Mouse (Mus musculus) NIH3T3 (cell line): ENCODE results near the gene Xpo5.
A peak's percentile ranks its signal among the peaks of the same experiment; 100 is the strongest.

Experiments
- DNase-seq: peaks from one replicate; pipeline ENCODE4 v3.0.0-alpha.2; 2012; ENCODE audit warnings: low read depth

Xpo5 gene

DNA sequence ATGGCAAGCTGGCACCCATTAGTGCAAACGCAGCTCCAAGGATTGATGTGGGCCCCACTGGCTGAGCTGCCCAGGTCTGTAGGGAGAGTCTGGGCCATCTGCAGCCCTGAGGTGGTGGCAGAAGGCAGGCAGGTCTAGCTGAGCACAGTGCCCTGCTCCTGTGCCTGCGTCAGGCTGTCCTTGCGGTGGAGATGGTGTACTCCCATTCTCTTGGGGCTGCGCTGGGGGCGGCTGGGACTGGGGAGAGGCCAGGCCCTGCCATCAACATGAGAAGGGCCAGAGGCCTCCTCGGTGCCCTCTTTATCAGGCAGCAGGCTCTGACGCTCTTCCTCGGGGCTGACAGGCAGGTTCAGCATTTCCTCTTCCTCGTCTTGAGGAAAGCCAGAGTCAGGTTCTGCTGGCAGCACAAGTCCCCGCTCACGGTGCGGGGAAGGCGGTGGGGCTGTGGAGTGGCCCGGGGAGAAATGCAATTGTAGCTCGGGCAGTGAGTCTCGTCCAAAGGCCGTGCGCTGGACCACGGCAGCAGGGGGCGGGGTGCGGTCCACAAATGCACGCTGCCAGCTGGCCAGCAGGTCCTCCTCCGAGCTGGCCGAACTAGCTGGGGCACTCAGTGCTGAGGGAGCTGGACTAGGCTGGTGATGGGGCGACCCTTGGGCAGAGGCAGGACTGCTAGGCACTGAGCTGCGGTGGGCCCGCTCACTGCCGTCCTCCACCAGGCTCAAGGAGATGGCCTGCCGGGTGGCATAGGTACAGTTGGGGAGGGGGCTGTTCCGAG is 55.9 kb downstream of the Xpo5 start:
- no peak for DNase-seq

DNA sequence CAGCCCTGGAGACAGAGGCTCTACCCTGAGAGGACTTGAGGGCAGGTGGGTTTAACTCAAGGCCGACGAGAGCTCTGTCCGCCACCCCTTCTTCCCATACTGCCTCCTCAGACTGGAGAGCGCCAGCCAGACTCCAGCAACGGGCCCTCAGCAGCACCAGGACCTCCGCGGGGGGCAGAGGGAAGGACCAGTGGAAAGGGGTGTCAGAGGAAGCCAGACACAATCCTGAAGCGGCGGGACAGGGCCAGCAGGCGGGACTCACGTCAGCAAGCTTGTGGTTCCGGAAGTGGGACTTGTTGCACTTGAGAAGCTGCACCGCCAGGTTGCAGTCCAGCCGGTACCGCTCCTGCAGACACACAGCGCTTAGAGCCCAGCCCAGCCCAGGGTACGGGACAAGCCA is 57.1 kb downstream of the Xpo5 start:
- DNase-seq = no peak

DNA sequence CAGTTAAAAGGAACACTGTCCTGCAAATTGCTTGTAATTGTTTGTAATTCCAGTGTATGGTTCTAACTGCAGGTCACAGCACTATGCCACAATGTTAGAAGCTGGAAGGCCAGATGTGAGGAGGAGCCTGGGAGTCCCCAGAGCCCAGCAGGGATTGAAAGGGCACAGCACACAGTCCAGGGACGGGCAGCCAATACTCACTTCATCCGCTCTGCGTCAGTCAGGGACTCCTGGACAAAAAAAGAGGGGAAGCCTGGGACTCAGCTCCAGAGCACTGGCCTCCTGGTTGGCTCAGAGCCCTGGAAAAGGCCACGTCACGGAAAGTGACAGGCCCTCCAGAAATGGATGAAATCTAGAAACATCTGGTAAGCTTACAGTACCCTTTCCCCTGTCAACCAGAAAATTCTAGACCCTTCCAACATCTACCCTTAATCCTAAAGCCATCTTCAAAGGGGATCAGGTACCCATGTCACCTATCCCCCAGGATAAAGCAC is 59.7 kb downstream of the Xpo5 start:
- DNase-seq = no peak

GRCm38 (mm10) chr17:46265502-46265901 is 62.9 kb downstream of the Xpo5 start:
- no peak for DNase-seq

GRCm38 (mm10) chr17:46265918-46266618 is 63.5 kb downstream of the Xpo5 start:
- peak; percentile 94 for DNase-seq

- no peak for DNase-seq
Measured at GRCm38 (mm10) chr17:46266986-46267385, 64.4 kb downstream of the Xpo5 start.

- no peak for DNase-seq
Measured at GRCm38 (mm10) chr17:46267511-46267910, 64.9 kb downstream of the Xpo5 start.

DNA sequence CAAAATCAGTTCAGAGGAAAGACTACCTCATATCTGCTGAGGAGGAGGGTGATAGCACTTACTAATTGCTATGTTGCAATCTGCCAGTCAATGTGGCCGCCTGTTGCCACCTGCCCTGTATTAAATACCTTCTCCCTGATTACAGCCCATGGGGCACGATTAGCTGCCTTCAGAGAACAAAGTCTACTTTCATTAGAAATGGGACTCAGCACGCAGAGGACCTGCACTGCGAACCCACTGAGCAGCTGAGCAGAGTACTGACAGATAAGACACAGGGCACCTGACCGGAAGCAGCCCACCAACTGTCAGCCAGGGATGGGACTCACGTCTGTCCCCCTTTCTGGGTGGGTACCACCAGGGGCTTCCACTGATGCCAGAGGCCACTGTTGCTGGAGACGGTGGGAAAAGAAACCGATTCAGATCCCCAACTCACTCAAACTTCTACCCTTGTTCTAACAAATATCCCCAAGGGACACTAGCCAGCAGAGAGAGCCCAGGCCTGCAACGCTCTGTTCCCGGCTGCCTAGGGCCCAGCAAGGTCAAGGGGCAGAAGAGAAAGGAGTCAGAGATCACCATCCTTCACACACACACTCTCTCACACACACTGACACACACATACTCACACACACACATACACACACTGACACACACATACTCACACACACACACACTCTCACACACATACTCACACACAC is 65.6 kb downstream of the Xpo5 start:
- DNase-seq = no peak

DNA sequence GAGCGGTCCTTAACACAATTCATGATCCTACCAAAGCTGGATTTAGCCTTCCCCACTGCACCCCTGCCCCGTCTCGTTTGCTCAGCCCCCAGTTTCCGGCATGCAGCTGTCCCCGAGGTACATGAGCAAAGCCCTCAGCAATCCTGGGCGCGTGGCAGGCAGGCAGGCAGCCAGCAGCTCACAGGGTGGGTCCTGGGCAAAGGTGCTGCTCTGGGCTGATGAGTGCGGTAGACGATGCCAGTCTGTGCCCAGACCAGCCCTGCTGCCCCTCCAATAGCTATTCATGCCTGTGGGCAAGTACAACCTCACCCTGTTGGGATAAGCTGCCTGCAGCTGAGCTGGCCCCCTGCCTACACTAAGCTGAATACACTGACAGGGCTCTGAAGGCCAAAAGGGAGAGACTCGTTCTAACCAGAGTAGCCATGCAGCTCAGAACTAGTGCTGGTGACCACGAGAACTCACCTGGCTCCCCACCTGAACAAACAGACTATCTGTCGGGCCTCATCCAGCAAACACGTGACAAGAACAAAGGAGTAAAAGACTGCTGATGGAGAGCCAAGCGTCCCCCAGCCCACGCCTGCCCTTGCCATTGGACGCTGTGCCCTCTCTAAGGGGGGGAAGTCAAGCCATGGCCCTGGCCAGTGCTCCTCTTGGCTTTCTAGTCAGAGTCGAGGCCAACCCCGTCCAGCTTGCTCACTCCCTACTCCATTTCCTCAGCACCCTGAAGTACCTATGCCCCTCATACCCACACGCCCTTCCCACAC is 67.4 kb downstream of the Xpo5 start:
- DNase-seq = peak; percentile 59

- no peak for DNase-seq
Measured at GRCm38 (mm10) chr17:46272058-46272457, 69.5 kb downstream of the Xpo5 start.

GRCm38 (mm10) chr17:46272675-46273074 is 70.1 kb downstream of the Xpo5 start:
- DNase-seq = no peak

DNA sequence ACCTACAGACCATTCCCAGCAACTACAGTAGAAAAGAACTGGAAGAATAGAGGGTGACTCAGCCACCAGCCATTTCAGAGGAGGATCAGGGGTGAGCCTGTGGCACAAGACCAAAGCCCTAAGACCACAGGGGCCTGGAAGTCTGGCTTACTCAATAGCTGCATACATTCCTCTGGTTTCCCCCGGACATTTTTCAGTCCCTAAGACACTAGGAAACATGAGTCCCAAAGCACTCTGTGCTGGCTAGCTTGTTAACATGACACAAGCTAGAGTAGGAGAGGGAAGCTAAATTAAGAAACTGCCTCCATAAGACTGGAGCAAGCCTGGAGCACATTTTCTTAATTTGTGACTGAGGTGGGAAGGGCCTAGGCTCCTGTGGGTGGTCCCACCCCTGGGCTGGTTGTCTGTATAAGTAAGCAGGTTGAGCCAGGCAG is 71.2 kb downstream of the Xpo5 start:
- DNase-seq = peak; percentile 92

- peak; percentile 58 for DNase-seq
Measured at GRCm38 (mm10) chr17:46274465-46274864, 71.9 kb downstream of the Xpo5 start.

DNA sequence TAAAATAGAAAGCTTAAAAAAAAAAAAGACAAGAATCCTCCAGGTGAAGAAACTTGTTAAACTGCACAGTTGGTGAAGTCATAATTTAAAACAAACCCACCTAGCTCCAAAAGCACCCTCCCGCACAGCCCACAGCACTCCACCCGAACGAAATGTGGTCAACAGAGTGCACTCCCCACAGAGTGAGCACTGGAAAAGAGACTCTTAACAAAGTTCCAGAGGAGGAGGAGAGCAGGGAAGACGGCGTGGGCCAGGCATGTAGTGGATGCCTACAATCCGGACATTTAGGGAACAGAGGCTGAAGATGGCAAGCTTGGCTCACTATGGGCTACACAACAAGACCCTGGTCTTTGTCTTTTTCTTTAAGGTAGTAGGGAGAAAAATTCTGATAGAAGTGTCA is 72.5 kb downstream of the Xpo5 start:
- no peak for DNase-seq

DNA sequence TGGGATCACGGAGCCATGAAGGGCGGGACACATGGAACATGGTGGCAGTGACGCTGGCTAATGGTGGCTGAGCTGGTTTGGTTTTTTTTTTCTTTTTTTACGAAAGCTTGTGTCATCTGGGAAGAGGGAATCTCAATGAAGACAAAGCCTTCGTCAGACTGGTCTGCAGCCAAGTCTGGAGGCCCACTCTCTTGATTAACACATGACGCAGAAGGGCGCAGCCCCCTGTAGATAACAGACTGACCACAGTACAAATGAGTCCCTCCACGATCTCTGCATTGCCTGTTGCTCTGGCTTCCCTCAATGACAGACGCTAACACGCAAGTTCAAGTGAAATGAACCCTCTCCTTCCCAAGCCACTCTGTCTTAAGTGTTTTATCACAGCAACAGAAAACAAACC is 72.9 kb downstream of the Xpo5 start:
- peak; percentile 60 for DNase-seq

- DNase-seq = peak; percentile 92
Measured at GRCm38 (mm10) chr17:46277586-46277985, 75.0 kb downstream of the Xpo5 start.

DNA sequence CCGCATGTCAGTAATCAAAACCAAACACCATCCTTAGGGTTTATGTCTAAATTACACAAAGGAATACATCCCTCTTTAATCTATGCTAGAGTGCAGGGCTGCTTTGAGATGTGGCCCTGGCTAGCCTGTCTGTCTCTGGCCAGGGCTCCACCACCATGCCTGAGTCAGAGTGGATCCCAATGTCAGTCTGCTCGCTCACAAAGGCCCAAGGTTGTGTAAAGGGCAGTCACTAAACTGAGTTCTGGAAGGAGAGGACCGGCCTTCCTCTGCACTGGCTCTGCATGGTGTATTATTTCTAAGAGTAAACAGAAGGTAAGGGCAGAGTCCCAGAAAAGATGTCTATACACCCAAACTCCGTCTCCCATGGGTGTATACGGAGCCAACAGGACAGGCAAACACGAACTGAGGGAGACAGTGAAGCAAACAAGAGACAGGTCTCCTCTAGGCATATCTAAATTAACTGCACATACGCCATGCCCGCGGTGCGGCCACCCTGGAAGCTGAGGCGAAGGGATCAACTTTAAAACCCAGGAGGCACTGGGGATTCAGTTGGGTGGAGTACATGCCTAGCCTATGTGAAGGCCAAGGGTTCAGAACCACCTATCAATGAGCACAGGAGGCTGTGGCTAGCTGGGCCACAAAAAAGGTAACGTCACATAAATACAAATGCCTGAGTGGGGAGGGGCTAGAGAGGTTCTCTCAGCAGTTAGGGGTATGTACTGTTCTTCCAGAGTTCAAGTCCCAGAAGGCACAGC is 75.6 kb downstream of the Xpo5 start:
- no peak for DNase-seq

DNA sequence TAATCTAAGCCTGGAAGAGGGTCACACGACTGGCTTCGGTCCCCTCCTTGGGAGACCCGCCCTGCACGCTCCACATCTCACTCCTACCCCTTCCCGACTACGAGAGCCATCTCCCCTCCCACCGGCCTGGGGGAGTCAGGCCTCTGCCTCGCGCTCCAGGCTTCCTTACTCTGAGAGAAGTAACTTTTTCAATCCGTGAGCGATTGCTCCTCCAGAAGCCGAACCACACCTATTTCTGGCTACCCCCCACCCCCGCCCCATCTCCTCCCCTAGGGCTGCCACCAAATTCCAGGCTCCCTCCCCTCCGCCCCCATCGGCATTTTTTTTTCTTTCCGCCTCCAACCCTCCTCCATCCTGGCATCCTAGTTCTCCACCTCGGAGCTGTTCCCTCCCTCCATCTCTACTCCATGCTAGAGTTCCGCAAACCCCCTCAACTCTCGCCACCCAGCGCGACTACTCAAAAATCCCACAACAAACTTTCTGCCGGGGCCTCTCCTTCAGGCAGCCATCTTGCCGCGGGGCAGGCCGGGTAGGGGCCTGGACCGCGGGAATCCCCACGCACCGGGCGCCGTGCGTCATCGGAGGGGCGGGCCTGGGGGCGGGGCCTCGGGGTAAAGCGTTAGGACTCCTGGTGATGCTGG is 80.0 kb downstream of the Xpo5 start, which contains the start of gene Tjap1:
TSS of gene Tjap1 (minus strand) at position 544 of the 641 bp plus-strand sequence.
- DNase-seq = peak; percentile 96

DNA sequence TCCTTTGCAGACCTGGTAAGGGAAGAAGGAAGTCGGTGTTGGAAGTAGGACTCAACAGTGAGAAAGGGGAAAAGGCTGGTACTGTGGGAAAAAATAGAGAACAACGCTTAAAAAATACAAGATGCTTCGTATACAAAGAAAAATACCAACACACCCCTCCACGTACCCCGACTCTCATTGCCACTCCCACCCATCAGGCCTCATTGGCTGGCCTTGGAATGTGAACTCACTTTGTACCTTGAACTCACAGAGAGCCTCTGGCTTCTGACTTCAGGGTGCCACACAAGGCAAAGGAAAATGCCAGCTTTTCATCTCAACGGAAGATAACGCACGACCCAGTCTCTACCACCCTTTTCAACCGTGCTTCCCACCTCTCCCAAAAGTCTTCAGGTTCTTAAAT is 80.6 kb downstream of the Xpo5 start:
- no peak for DNase-seq

DNA sequence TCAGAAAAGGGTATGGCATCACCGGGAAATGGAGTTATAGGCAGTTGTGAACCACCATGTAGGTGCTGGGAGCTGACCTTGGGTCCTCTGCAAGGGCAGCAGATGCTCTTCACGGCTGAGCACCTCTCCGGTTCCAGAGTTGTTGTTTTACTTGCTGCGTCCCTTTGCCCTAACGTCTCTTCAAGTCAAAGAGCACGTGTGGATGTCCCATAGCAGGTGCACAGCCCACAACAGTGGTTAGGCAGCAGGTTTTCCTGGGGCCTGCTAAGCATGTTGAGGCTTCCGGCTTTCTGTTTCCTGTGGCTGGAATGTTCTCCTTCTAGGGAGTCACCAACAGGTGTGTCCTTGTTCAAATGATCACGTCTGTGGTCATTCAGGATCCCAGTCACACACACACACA is 81.3 kb downstream of the Xpo5 start:
- no peak for DNase-seq

GRCm38 (mm10) chr17:46284653-46285052 is 82.1 kb downstream of the Xpo5 start:
- DNase-seq = no peak
